Mouse (Mus musculus): ENCODE results near the gene Plxdc1.
"Not testable (repeated sequence)": the region's sequence is repeated elsewhere in the genome, so short reads cannot be mapped to it uniquely, and the experiment has no call there.

Gene Plxdc1

GRCm38 (mm10) chr11:97956905-97957560, 29.2 kb downstream of the Plxdc1 start:
- no peak for DNase-seq (ENCODE audit: low read depth, low spot score)

GRCm38 (mm10) chr11:97955915-97956314, 30.3 kb downstream of the Plxdc1 start:
- DNase-seq (ENCODE audit: low read depth, low spot score) = no peak

- DNase-seq (ENCODE audit: low read depth, low spot score) = no peak
Observed at GRCm38 (mm10) chr11:97955146-97955902, 30.9 kb downstream of the Plxdc1 start.

DNA sequence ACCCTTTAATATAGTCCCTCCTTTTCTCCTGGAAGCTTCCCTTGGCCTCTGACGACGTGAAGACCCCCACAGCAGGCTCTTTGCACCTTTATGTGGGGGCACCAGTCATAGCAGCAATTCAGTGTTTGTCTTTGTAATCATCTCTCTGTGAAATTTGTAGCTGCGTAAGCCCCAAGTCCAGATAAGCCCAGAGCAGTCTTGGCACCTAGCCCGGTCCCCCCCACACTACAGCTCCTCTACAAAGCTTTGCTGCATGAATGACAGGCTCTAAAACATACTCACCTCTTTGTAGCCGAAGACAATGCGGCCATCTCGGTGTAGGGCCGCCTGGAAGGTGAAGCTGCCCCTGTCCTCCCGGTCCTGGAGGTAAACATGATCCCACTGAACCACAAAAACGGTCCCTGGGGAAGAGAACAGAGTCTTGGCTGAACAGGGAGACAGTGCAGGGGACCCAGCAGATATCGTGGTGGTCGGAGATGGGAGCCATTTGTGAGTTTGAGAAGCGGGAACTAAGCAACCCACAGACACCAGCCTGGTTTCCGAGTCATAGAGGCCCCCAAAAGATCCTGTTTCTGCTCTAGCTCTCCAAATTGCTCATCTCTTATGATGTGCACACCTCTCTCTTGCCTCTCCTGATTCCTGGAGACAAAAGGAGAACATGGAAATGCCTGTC, 31.6 kb downstream of the Plxdc1 start:
- no peak for DNase-seq (ENCODE audit: low read depth, low spot score)

GRCm38 (mm10) chr11:97953939-97954275, 32.3 kb downstream of the Plxdc1 start:
- DNase-seq (ENCODE audit: low read depth, low spot score) = no peak

GRCm38 (mm10) chr11:97953179-97953938, 32.9 kb downstream of the Plxdc1 start:
- no peak for DNase-seq (ENCODE audit: low read depth, low spot score)

- no peak for DNase-seq (ENCODE audit: low read depth, low spot score)
Observed at GRCm38 (mm10) chr11:97952367-97953006, 33.8 kb downstream of the Plxdc1 start.

DNA sequence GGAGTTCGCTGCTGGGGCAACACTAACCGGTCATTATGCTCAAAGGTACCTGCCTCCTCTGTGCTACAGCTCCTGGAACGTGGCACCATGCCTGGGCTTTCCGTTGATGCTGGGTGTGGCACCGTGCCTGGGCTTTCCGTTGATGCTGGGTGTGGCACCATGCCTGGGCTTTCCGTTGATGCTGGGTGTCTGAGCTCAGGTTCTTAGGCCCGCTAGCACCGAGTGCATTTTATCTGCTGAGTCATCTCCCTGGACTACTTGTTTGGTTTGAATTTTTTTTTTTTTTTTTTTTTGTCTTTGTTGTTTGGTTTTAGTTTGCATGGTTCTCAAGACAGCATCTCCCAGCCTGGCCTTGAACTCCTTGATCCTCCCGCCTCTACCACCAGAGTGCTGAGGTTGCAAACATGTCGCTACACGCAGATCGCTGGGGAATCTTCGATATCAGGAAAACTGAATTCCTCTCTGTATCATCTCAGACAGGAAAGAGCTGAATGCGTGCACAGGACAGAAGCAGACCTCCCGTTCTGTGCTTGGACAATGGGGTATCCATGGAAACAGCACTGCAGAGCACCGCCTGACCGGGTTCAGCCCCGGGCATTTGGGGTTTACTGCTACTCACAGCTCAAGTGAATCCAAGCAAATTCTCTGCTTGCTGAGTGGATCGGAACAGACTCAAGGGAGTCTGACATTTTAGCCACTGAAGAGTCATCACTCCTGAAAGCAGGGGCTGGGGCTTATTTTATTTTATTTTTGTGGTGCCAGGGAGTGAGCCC, 36.4 kb downstream of the Plxdc1 start:
- DNase-seq (ENCODE audit: low read depth, low spot score) = no peak

DNA sequence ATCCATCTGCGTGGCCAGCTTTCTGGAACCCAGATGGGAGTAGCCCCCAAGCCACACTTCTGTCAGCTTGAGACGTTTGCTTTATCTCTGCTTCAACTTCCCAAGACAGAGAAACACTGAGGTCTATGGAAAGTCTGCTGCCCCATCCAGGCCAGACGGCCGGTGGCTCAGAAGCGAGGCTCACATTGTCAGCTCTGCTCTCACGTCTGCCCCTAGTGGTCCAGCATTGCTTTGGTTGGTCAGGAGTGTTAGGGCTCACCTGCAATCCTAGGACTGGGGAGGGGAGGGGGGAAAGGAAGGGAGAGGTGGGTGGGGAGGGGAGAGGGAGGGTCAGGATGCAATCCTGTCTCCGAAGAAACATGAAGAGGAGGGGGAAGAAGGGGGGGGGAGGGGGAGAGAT, 38.8 kb downstream of the Plxdc1 start:
- DNase-seq (ENCODE audit: low read depth, low spot score) = no peak

GRCm38 (mm10) chr11:97945738-97946289, 40.4 kb downstream of the Plxdc1 start:
- DNase-seq (ENCODE audit: low read depth, low spot score) = not testable (repeated sequence)

- no peak for DNase-seq (ENCODE audit: low read depth, low spot score)
Observed at GRCm38 (mm10) chr11:97945031-97945430, 41.2 kb downstream of the Plxdc1 start.

DNA sequence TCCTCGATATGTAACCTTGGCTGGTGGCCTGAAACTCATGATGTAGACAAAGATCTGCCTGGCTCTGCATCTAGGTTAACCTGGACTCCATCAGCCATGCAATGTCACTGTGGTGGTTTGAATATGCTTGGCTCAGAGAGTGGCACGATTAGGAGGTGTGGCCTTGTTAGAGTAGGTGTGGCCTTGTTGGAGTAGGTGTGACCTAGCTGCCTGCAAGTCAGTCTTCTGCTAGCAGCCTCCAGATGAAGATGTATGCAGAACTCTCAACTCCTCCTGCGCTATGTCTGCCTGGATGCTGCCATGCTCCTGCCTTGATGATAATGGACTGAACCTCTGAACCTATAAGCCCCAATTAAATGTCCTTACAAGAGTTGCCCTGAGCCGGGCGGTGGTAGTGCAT, 43.0 kb downstream of the Plxdc1 start:
- no peak for DNase-seq (ENCODE audit: low read depth, low spot score)

GRCm38 (mm10) chr11:97942420-97943111, 43.7 kb downstream of the Plxdc1 start:
- DNase-seq (ENCODE audit: low read depth, low spot score) = no peak

DNA sequence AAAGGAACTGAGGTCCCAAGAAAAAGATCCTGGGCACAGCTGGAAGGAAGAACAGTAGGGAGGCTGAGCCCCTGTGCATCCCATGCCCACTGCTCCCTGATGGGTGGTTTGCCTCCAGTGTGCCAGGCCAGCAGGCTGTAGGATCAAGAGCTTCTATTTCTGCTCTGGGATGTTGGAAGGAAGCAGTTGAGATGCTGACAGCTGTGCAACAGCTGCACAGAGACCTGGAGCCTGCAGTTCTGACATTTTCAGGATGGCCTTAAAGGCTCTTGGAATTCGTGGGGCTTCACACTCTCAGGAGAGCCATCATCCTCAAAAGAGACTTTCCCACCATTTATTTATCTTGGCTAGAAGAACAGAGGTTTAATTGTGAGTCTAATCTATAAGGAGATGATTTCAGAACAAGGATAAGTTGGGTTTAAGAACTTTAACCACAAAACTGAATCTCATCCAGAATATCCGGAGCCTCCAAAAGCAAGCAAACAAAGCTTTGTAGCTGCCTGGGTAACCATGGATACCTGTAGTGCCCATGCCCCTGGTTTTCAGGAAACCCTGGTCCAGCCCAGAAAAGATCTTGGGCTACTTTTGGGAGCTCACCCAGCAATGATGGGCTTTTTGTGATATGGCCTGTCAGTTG, 48.7 kb downstream of the Plxdc1 start:
- no peak for DNase-seq (ENCODE audit: low read depth, low spot score)

DNA sequence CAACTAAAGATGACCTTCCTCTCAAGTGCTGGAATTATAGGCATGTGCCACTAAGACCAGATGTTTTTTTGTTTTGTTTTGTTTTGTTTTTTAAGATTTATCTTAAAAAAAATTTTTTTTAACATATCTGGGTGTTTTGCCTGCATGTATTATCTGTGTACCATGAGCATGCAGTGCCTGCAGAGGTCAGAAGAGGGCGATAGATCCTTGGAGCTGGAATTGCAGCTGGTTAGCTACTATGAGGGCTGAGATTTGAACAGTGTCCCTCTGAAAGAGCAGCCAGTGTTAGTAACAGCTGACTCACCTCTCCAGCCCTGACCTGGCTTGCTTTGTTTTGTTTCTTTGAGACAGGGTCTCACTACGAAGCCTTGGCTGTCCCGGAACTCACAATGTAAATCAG, 49.5 kb downstream of the Plxdc1 start:
- no peak for DNase-seq (ENCODE audit: low read depth, low spot score)

GRCm38 (mm10) chr11:97935913-97936575, 50.2 kb downstream of the Plxdc1 start:
- no peak for DNase-seq (ENCODE audit: low read depth, low spot score)

GRCm38 (mm10) chr11:97933553-97933952, 52.7 kb downstream of the Plxdc1 start:
- DNase-seq (ENCODE audit: low read depth, low spot score) = no peak

DNA sequence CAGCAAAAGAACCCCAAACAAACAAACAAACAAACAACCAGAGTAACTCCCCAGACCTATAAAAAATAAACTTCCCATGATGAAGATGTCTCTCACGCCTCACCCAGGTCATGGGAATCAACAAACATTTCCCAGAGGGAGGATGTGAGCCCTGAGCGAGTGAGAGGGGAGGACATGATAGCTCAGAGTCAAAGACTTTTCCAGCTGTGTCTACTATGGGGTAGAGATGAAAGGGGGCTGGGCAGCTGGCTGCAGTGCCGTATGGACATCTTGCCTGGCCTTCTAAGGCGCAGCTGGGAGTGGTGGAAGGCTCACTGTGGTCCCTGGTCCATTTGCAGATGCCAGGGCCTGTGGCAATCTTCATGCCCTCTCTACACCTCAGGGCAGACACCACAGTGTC, 57.3 kb downstream of the Plxdc1 start:
- no peak for DNase-seq (ENCODE audit: low read depth, low spot score)

- no peak for DNase-seq (ENCODE audit: low read depth, low spot score)
Observed at GRCm38 (mm10) chr11:97924217-97924616, 62.0 kb downstream of the Plxdc1 start.

All from brain, embryonic 18.5 days (tissue).